Mouse (Mus musculus): ENCODE measurements at regions not wholly inside any gene's neighbourhood (a gene's known extent, or its start where the extent isn't known, plus 50 kb on each side); places are given as distances from the start of the nearest gene placed in this dataset.

DNA sequence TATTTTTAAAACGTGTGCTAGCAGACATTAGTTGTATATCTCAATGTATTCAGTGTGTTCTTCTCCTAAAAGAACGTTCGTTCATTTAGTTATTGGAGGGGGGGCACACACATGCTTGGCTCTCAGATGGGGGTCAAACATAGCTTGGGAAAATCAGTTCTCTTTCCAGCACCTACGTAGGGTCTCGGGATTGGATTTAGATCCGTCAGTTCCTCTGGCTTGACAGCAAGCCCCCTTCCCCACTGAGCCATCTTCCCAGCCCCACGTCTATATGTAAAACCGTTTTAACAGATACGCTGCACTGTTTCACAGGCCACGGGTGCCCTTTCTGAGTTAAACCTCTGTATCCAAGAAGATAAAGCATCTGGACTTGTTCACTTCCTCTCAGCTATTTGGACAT is 100.5 kb upstream of the Nckap5 start:
- 82% methylated on average over 10 of the region's 10 CpGs for WGBS
- Histone ChIP-seq H3K36me3 (ENCODE audit: control insufficient read depth, insufficient read depth, low read length) (no peaks in the 10 kb centered on the region), H3K4me2 (replicated peaks; ENCODE audit: low read depth, low read length) (no peak overlapping the region)

DNA sequence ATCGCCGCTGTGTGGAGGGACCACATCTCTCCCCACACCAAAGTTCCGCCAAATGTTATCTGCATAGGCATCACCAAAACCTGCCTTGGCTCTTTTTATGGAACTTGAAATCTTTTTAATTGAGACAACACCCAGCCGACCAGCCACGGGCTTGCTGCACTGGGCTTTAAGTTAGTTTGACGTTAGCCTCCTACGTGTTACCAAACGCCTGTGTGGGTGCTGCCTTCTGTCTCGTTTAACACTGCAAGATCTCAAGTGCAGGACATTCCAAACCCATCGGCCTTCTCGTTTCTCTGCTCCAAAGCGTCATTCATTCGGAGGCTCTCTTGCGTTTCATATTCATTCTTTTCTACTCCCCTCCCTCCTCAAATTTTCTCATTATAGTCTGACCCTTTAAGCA is 100.0 kb upstream of the Nckap5 start:
- Histone ChIP-seq H3K4me2 (replicated peaks; ENCODE audit: low read depth, low read length) (no peak overlapping the region), H3K27ac (ENCODE audit: low read depth, low read length) (no peak overlapping the region), H3K4me1 (ENCODE audit: control insufficient read depth, insufficient read depth, low read length) (no peaks in the 10 kb centered on the region), H3K36me3 (ENCODE audit: control insufficient read depth, insufficient read depth, low read length) (no peaks in the 10 kb centered on the region), H3K27me3 (ENCODE audit: control insufficient read depth, insufficient read depth, low read length) (no peaks in the 10 kb centered on the region), H3K4me3 (ENCODE audit: low read length) (no peak overlapping the region), H3K9me3 (ENCODE audit: control insufficient read depth, low read length) (no peaks in the 10 kb centered on the region), H3K9ac (ENCODE audit: low read depth, low read length) (no peak overlapping the region)
- 71% methylated on average over 14 of the region's 14 CpGs for WGBS
- ATAC-seq (ENCODE audit: low FRiP score, low TSS enrichment) = no peak

More for the DNA sequence above, 100.5 kb upstream of the Nckap5 start:
- Histone ChIP-seq H3K27ac (ENCODE audit: low read depth, low read length) (no peak overlapping the region), H3K4me3 (ENCODE audit: low read length) (no peak overlapping the region), H3K4me1 (ENCODE audit: control insufficient read depth, insufficient read depth, low read length) (no peaks in the 10 kb centered on the region), H3K9ac (ENCODE audit: low read depth, low read length) (no peak overlapping the region), H3K9me3 (ENCODE audit: control insufficient read depth, low read length) (no peaks in the 10 kb centered on the region), H3K27me3 (ENCODE audit: control insufficient read depth, insufficient read depth, low read length) (no peaks in the 10 kb centered on the region)
- ATAC-seq (ENCODE audit: low FRiP score, low TSS enrichment) = no peak

DNA sequence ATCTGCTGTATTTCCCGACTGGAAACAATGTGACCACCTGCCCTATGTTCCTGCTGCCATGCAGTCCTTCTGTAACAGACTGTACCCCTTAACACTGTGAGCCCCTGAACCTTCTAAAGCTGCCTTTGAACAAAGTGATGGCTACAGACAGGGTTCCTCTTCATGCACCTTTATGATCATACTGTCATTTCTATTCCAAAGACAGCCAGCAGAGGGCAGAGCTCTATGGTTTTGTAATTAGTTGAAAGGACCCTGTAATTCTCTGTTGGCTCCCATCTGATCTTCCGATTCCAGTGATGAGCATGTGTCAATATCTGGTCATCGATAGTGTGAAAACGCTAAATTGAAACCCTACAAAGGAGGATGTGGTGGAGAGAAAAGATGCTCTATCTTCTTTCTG is 99.1 kb upstream of the Nckap5 start:
- Histone ChIP-seq H3K9me3 (ENCODE audit: control insufficient read depth, low read length) (no peaks in the 10 kb centered on the region), H3K27ac (ENCODE audit: low read depth, low read length) (no peak overlapping the region), H3K4me1 (ENCODE audit: control insufficient read depth, insufficient read depth, low read length) (no peaks in the 10 kb centered on the region), H3K4me3 (ENCODE audit: low read length) (no peak overlapping the region), H3K9ac (ENCODE audit: low read depth, low read length) (no peak overlapping the region), H3K27me3 (ENCODE audit: control insufficient read depth, insufficient read depth, low read length) (no peaks in the 10 kb centered on the region), H3K4me2 (replicated peaks; ENCODE audit: low read depth, low read length) (no peak overlapping the region), H3K36me3 (ENCODE audit: control insufficient read depth, insufficient read depth, low read length) (no peaks in the 10 kb centered on the region)
- WGBS = 71% methylated on average over 4 of the region's 4 CpGs
- ATAC-seq (ENCODE audit: low FRiP score, low TSS enrichment) = no peak

GRCm38 (mm10) chr1:126928186-126928585 is 97.6 kb upstream of the Nckap5 start:
- ATAC-seq (ENCODE audit: low FRiP score, low TSS enrichment) = no peak
- H3K27me3 ChIP-seq (ENCODE audit: control insufficient read depth, insufficient read depth, low read length) = no peaks in the 10 kb centered on the region
- H3K4me1 ChIP-seq (ENCODE audit: control insufficient read depth, insufficient read depth, low read length) = no peaks in the 10 kb centered on the region
- no peak overlapping the region for H3K27ac ChIP-seq (ENCODE audit: low read depth, low read length)
- H3K9me3 ChIP-seq (ENCODE audit: control insufficient read depth, low read length) = no peaks in the 10 kb centered on the region
- H3K36me3 ChIP-seq (ENCODE audit: control insufficient read depth, insufficient read depth, low read length) = no peaks in the 10 kb centered on the region
- H3K9ac ChIP-seq (ENCODE audit: low read depth, low read length) = no peak overlapping the region
- H3K4me2 ChIP-seq (replicated peaks; ENCODE audit: low read depth, low read length) = no peak overlapping the region
- WGBS = 70% methylated on average over 7 of the region's 7 CpGs
- H3K4me3 ChIP-seq (ENCODE audit: low read length) = no peak overlapping the region

DNA sequence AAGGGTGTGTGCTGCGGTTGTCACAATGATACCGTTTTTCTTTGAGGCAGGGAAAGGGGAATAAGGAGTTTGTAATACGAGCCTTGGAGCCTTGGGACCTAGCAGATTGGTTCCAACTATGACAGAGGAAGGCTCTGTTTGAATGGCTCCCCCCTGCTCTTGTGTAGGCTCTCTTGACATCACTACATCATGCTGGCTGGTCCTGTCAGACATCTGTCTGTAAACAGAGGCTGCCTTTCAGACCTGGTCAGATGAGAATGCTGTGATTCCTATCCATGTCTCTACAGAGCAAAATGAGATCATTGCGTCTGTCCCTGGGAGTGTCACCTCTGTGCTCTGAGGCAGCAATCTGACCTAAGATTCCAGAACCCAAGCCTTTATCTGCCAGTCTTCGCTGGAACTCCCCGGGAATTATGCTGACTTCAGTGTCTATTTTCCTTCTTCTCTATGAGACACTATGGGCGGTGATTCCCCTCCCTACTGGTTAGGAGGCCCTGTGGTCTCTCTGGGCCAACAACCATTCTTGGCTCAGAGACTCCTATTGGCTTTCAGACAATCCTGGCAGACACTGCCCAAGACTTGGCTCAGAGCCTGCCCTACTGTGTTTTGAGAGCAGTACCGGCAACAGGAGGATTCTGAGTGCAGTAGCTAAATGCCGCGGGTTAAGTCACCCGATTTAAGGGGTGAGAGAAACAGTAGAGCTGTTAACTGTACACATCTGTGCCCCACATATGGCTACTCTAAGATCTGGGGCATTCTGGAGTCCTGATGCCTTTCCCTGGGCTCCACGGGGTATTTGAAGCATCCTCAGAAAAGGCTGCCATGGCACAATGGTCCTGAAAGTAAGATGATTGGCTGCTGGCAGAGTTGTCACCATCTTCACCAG is 94.8 kb upstream of the Nckap5 start:
- no peak overlapping the region for H3K4me2 ChIP-seq (replicated peaks; ENCODE audit: low read depth, low read length)
- 73% methylated on average over 12 of the region's 12 CpGs for WGBS
- no peaks in the 10 kb centered on the region for H3K4me1 ChIP-seq (ENCODE audit: control insufficient read depth, insufficient read depth, low read length)
- H3K9me3 ChIP-seq (ENCODE audit: control insufficient read depth, low read length) = no peaks in the 10 kb centered on the region
- H3K9ac ChIP-seq (ENCODE audit: low read depth, low read length) = no peak overlapping the region
- H3K36me3 ChIP-seq (ENCODE audit: control insufficient read depth, insufficient read depth, low read length) = no peaks in the 10 kb centered on the region
- no peak overlapping the region for H3K27ac ChIP-seq (ENCODE audit: low read depth, low read length)
- no peak overlapping the region for H3K4me3 ChIP-seq (ENCODE audit: low read length)
- no peaks in the 10 kb centered on the region for H3K27me3 ChIP-seq (ENCODE audit: control insufficient read depth, insufficient read depth, low read length)
- no peak for ATAC-seq (ENCODE audit: low FRiP score, low TSS enrichment)

- Histone ChIP-seq H3K4me3 (ENCODE audit: low read length) (no peak overlapping the region), H3K36me3 (ENCODE audit: control insufficient read depth, insufficient read depth, low read length) (no peaks in the 10 kb centered on the region), H3K27ac (ENCODE audit: low read depth, low read length) (no peak overlapping the region), H3K9me3 (ENCODE audit: control insufficient read depth, low read length) (no peaks in the 10 kb centered on the region), H3K4me2 (replicated peaks; ENCODE audit: low read depth, low read length) (no peak overlapping the region), H3K4me1 (ENCODE audit: control insufficient read depth, insufficient read depth, low read length) (no peaks in the 10 kb centered on the region), H3K9ac (ENCODE audit: low read depth, low read length) (no peak overlapping the region), H3K27me3 (ENCODE audit: control insufficient read depth, insufficient read depth, low read length) (no peaks in the 10 kb centered on the region)
- no peak for ATAC-seq (ENCODE audit: low FRiP score, low TSS enrichment)
- WGBS = 87% methylated on average over 4 of the region's 4 CpGs
Measured at GRCm38 (mm10) chr1:126923981-126924380, 93.4 kb upstream of the Nckap5 start.

- H3K27ac ChIP-seq (ENCODE audit: low read depth, low read length) = no peak overlapping the region
- no peaks in the 10 kb centered on the region for H3K9me3 ChIP-seq (ENCODE audit: control insufficient read depth, low read length)
- ATAC-seq (ENCODE audit: low FRiP score, low TSS enrichment) = no peak
- no peaks in the 10 kb centered on the region for H3K27me3 ChIP-seq (ENCODE audit: control insufficient read depth, insufficient read depth, low read length)
- no peaks in the 10 kb centered on the region for H3K36me3 ChIP-seq (ENCODE audit: control insufficient read depth, insufficient read depth, low read length)
- H3K4me1 ChIP-seq (ENCODE audit: control insufficient read depth, insufficient read depth, low read length) = no peaks in the 10 kb centered on the region
- H3K4me2 ChIP-seq (replicated peaks; ENCODE audit: low read depth, low read length) = no peak overlapping the region
- H3K4me3 ChIP-seq (ENCODE audit: low read length) = no peak overlapping the region
- no peak overlapping the region for H3K9ac ChIP-seq (ENCODE audit: low read depth, low read length)
- 93% methylated on average over 4 of the region's 4 CpGs for WGBS
Measured at GRCm38 (mm10) chr1:126922231-126922630, 91.6 kb upstream of the Nckap5 start.

DNA sequence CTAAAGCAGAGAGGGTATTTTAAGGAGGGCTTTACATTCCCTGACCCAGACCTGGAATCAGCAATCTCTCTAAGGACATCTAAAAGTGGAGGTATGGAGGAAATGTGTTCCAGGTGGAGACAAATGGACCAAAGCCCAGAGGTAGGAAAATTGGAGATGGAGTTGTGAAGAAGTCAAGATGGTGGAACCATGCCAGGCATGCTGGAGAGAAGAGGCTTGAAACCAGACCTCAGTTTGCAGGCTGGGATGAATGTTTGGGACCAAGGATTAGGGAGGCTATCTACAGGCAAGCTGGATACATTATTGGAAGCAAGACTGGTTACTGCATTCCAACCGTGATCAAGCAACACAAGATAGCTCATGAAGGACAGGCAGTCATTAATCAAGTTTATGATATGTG is 88.3 kb upstream of the Nckap5 start:
- no peak for ATAC-seq (ENCODE audit: low FRiP score, low TSS enrichment)
- 57% methylated on average over 1 of the region's 1 CpGs for WGBS
- Histone ChIP-seq H3K9me3 (ENCODE audit: control insufficient read depth, low read length) (no peaks in the 10 kb centered on the region), H3K27me3 (ENCODE audit: control insufficient read depth, insufficient read depth, low read length) (no peaks in the 10 kb centered on the region), H3K4me2 (replicated peaks; ENCODE audit: low read depth, low read length) (no peak overlapping the region), H3K27ac (ENCODE audit: low read depth, low read length) (no peak overlapping the region), H3K9ac (ENCODE audit: low read depth, low read length) (no peak overlapping the region), H3K4me1 (ENCODE audit: control insufficient read depth, insufficient read depth, low read length) (no peaks in the 10 kb centered on the region), H3K4me3 (ENCODE audit: low read length) (no peak overlapping the region), H3K36me3 (ENCODE audit: control insufficient read depth, insufficient read depth, low read length) (no peaks in the 10 kb centered on the region)

- Histone ChIP-seq H3K4me3 (ENCODE audit: low read length) (no peak overlapping the region), H3K27ac (ENCODE audit: low read depth, low read length) (no peak overlapping the region), H3K9me3 (ENCODE audit: control insufficient read depth, low read length) (no peaks in the 10 kb centered on the region), H3K4me2 (replicated peaks; ENCODE audit: low read depth, low read length) (no peak overlapping the region), H3K27me3 (ENCODE audit: control insufficient read depth, insufficient read depth, low read length) (no peaks in the 10 kb centered on the region), H3K36me3 (ENCODE audit: control insufficient read depth, insufficient read depth, low read length) (no peaks in the 10 kb centered on the region), H3K9ac (ENCODE audit: low read depth, low read length) (no peak overlapping the region), H3K4me1 (ENCODE audit: control insufficient read depth, insufficient read depth, low read length) (no peaks in the 10 kb centered on the region)
- 72% methylated on average over 6 of the region's 6 CpGs for WGBS
- ATAC-seq (ENCODE audit: low FRiP score, low TSS enrichment) = no peak
Measured at GRCm38 (mm10) chr1:126917872-126918271, 87.3 kb upstream of the Nckap5 start.

Measured in kidney, embryonic 14.5 days (tissue).